Mouse (Mus musculus) heart, postnatal 0 days (tissue): ENCODE measurements at regions not wholly inside any gene's neighbourhood (a gene's known extent, or its start where the extent isn't known, plus 50 kb on each side); places are given as distances from the start of the nearest gene placed in this dataset.

Source experiments
- ATAC-seq: fragments of 200-750 bp; cut with Nextera tagmentation; 2 replicates; pipeline ENCODE4 v1.8.0; 2017; ENCODE audit warnings: low read depth, moderate number of reproducible peaks, moderate library complexity; ENCODE audit not compliant: insufficient read depth
- DNase-seq: peaks from one replicate; pipeline ENCODE4 v3.0.0-alpha.2; 2016; ENCODE audit warnings: low spot score
- H3K27ac ChIP-seq: fragments of 300-500 bp; sonication (generic); 2 replicates; pipeline ENCODE4 v1.5.1; 2014; ENCODE audit warnings: low read depth, mild to moderate bottlenecking
- H3K27me3 ChIP-seq: fragments of 300-500 bp; sonication (generic); 2 replicates; pipeline ENCODE4 v1.6.1; 2014; ENCODE audit warnings: low read length, mixed read lengths; ENCODE audit not compliant: control insufficient read depth, insufficient read depth
- H3K36me3 ChIP-seq: fragments of 300-500 bp; sonication (generic); replicated peaks from 2 replicates; pipeline ENCODE4 v1.6.1; 2014; ENCODE audit warnings: low read length, mixed read lengths; ENCODE audit not compliant: control insufficient read depth, insufficient read depth
- H3K4me1 ChIP-seq: fragments of 300-500 bp; sonication (generic); 2 replicates; pipeline ENCODE4 v1.6.1; 2014; ENCODE audit warnings: antibody characterized with exemption; ENCODE audit not compliant: control insufficient read depth, insufficient read depth
- H3K4me2 ChIP-seq: fragments of 300-500 bp; sonication (generic); 2 replicates; pipeline ENCODE4 v1.6.1; 2014; ENCODE audit warnings: low read depth, mild to moderate bottlenecking, low read length, moderate library complexity
- H3K4me3 ChIP-seq: fragments of 300-500 bp; sonication (generic); 2 replicates; pipeline ENCODE4 v1.5.1; 2014; ENCODE audit warnings: low read depth, low read length
- H3K9ac ChIP-seq: fragments of 300-500 bp; sonication (generic); replicated peaks from 2 replicates; pipeline ENCODE4 v1.6.1; 2014; ENCODE audit warnings: low read depth, low read length, mixed read lengths
- H3K9me3 ChIP-seq: fragments of 300-500 bp; sonication (generic); replicated peaks from 2 replicates; pipeline ENCODE4 v1.6.1; 2016; ENCODE audit warnings: low read length; ENCODE audit not compliant: control insufficient read depth
- CTCF ChIP-seq: IDR thresholded peaks from 2 replicates; pipeline ENCODE4 v1.5.1; 2016; ENCODE audit warnings: antibody characterized with exemption, control low read depth, low read depth
- EP300 ChIP-seq: IDR thresholded peaks from 2 replicates; pipeline ENCODE4 v1.6.1; 2016; ENCODE audit warnings: antibody characterized with exemption, low read depth
- WGBS: fragments of 180-500 bp; shearing (Covaris S2); extraction: QIAGEN DNeasy Blood & Tissue Kit; methylation state at CpG from one replicate; pipeline ENCODE4 v1.1.7; 2014; 5-methylcytosine and 5-hydroxymethylcytosine counted together

DNA sequence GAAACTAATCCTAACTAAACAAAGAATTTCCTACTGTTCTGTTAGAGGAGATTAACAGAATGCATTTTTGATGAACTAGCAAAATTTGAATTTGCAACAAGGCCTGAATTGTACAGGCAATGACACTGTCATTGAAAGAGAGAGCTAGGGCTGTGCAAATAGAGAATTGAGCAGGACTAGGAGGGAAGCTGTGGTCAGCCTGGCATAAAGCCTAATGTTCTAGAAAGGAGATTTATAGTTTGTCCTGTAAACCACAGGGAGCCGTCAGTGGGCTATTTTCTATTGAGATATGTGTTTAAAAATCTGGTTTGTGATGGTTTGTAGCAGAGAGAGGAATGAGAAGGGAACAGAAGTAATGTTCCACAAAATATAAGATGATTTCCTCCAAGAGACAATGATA, 317.9 kb downstream of the Aldoart1 start:
- ATAC-seq (no peak), DNase-seq (no peak)
- Histone ChIP-seq H3K4me1 (no peaks in the 10 kb centered on the region), H3K4me2 (no peak overlapping the region), H3K27me3 (no peaks in the 10 kb centered on the region), H3K9me3 (no peaks in the 10 kb centered on the region), H3K4me3 (no peak overlapping the region), H3K9ac (no peak overlapping the region), H3K36me3 (no peaks in the 10 kb centered on the region), H3K27ac (no peak overlapping the region)
- 66% methylated on average over 1 of the region's 1 CpGs for WGBS
- TF ChIP-seq EP300 (no peak), CTCF (no peak)

DNA sequence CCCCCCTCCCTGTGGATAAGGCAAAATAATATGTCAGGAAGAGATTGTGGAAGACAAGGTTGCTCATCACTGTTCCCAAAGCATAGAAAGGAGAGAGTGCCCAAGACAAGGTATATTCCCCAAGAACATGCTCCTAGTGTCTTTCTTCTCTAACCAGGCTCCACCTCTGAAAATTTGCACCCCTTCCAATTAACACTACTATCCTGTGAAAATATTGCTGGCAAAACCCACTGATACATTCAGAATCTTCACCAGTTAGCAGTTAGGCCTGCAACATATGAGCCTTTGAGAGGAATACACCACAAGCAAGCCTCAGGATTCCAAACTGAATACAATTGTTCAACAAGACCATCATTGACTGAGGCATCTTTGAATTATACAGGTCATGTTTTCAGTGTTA, 323.9 kb upstream of the Tle1 start:
- H3K4me2 ChIP-seq: no peak overlapping the region
- H3K9ac ChIP-seq: no peak overlapping the region
- no peak for DNase-seq
- TF ChIP-seq CTCF (no peak), EP300 (no peak)
- H3K9me3 ChIP-seq: no peaks in the 10 kb centered on the region
- no peak overlapping the region for H3K27ac ChIP-seq
- ATAC-seq: no peak
- H3K4me1 ChIP-seq: no peaks in the 10 kb centered on the region
- no peaks in the 10 kb centered on the region for H3K27me3 ChIP-seq
- no peaks in the 10 kb centered on the region for H3K36me3 ChIP-seq
- H3K4me3 ChIP-seq: no peak overlapping the region

DNA sequence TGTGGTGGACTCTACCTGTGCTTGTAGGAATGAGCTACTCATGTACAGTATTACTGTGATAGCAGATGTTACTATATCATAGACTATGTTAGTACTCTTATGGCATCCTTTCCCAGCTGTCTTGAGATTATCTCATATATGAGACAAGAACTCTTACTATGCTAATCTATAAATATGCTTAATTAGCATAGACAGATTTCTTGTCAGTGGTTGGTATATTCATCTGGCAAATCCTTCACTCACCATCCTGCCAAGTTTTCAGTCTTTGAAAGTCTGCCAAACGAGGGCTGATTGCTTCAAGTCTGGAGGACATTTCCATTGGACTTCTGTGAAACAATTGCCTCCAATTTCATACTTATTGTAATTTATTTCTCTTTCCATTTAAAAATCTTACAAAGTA, 323.4 kb upstream of the Tle1 start:
- H3K4me3 ChIP-seq: no peak overlapping the region
- H3K9me3 ChIP-seq: no peaks in the 10 kb centered on the region
- WGBS: 45% methylated on average over 1 of the region's 1 CpGs
- no peaks in the 10 kb centered on the region for H3K27me3 ChIP-seq
- no peak overlapping the region for H3K9ac ChIP-seq
- H3K4me1 ChIP-seq: no peaks in the 10 kb centered on the region
- H3K4me2 ChIP-seq: no peak overlapping the region
- H3K36me3 ChIP-seq: no peaks in the 10 kb centered on the region
- TF ChIP-seq CTCF (no peak), EP300 (no peak)
- no peak overlapping the region for H3K27ac ChIP-seq
- no peak for DNase-seq
- ATAC-seq: no peak

DNA sequence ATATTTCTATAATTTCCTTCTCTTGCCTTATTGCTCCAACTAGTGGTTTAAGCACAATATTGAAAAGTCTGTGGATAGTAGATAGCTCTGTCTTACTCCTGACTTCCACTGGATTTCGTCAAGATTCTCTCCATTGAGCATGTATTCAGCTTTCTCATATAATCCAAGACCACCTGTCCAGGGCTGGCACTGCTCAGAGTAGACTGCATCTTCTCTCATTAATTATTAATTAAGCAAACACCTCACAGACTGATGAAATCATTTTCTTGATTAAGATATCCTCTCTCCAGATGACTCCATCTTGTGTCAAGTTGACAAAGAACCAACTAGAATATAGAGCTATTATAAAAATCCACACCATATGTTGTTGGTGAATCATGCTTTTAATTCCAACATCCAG, 310.5 kb upstream of the Tle1 start:
- Histone ChIP-seq H3K9me3 (no peaks in the 10 kb centered on the region), H3K36me3 (no peaks in the 10 kb centered on the region), H3K4me3 (no peak overlapping the region), H3K4me1 (no peaks in the 10 kb centered on the region), H3K27me3 (no peaks in the 10 kb centered on the region), H3K9ac (no peak overlapping the region), H3K4me2 (no peak overlapping the region), H3K27ac (no peak overlapping the region)
- TF ChIP-seq CTCF (no peak), EP300 (no peak)
- DNase-seq (no peak), ATAC-seq (no peak)
- 52% methylated on average over 1 of the region's 1 CpGs for WGBS

DNA sequence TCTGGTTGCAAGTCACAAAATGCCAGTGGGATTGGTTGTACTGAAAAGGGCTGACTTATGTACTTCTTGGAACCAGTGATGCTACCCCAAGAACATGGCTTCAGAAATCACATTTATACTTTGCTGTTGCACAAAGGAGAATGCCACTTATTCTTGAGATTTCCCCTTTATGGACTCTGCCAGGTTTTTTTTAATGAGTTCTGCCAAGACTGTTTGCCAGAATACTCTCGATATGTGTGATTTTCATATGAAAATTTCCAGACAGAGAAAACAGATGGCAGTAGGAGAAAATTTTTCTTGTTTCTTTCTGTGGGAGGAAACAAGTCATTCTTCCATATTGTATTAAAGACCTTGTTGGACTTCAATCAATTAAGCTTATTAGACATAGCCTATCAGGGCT, 281.0 kb upstream of the Tle1 start:
- Histone ChIP-seq H3K4me2 (no peak overlapping the region), H3K36me3 (no peaks in the 10 kb centered on the region), H3K9me3 (no peaks in the 10 kb centered on the region), H3K4me3 (no peak overlapping the region), H3K27me3 (no peaks in the 10 kb centered on the region), H3K27ac (no peak overlapping the region), H3K4me1 (no peaks in the 10 kb centered on the region), H3K9ac (no peak overlapping the region)
- TF ChIP-seq EP300 (no peak), CTCF (no peak)
- WGBS: 58% methylated on average over 1 of the region's 1 CpGs
- DNase-seq (no peak), ATAC-seq (no peak)

DNA sequence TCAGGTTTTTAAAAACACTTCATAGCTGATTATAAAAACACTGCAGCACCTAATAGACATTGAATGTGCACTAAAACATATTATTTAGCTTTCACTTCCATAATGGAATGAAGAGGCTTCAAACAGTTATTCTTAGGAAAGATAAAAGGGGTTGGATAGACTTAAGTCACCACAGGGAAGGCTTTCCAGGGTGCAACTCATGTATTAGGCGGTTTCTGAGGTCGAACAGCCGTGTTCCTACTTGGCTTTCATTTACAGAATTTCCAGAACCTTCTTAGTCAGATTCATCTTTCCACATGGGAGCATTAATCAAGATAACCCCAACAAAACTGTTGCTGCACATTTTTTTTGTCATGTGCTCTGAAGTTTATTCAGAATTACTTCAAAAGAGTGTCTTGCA, 279.8 kb upstream of the Tle1 start:
- TF ChIP-seq CTCF: no peak
- no peak for TF ChIP-seq EP300
- Histone ChIP-seq H3K27me3 (no peaks in the 10 kb centered on the region), H3K4me3 (no peak overlapping the region), H3K9ac (no peak overlapping the region), H3K27ac (no peak overlapping the region), H3K4me2 (no peak overlapping the region), H3K36me3 (no peaks in the 10 kb centered on the region), H3K9me3 (no peaks in the 10 kb centered on the region), H3K4me1 (no peaks in the 10 kb centered on the region)
- 62% methylated on average over 3 of the region's 3 CpGs for WGBS
- ATAC-seq (no peak), DNase-seq (no peak)
